Mouse (Mus musculus) bone marrow, adult 2 months (tissue): ENCODE results near the gene Olfr616. TPM values are rescaled to one million over a fixed set of nuclear protein-coding genes. Genes with fewer than 3 reads are reported as not detected.

Experiments
- polyA plus RNA-seq: library from polyadenylated mRNA; stranded (reverse); fragments of >200 nt; gene quantifications from 2 replicates; pipeline ENCODE4 v1.2.4, GENCODE M21; 2011; ENCODE audit warnings: low replicate concordance; ENCODE audit not compliant: missing spikeins, insufficient read depth, insufficient read length

The Olfr616 gene
- polyA plus RNA-seq, 1 experiment: not detected

Other genes with a start within 250 kb of the Olfr616 start
- not detected in 2 replicates for gene Olfr598, start 245.6 kb downstream of the Olfr616 start, polyA plus RNA-seq
- not detected in 2 replicates for gene Olfr599, start 233.2 kb downstream of the Olfr616 start, polyA plus RNA-seq
- gene Olfr600, start 219.5 kb downstream of the Olfr616 start, polyA plus RNA-seq: not detected in 2 replicates
- gene Olfr601, start 206.5 kb downstream of the Olfr616 start, polyA plus RNA-seq: not detected in 2 replicates
- gene Olfr603, start 183.0 kb downstream of the Olfr616 start, polyA plus RNA-seq: not detected in 2 replicates
- not detected in 2 replicates for gene Usp17lc, start 154.1 kb downstream of the Olfr616 start, polyA plus RNA-seq
- gene Olfr605, start 123.7 kb downstream of the Olfr616 start, polyA plus RNA-seq: not detected in 2 replicates
- not detected in 2 replicates for gene Olfr606, start 120.1 kb downstream of the Olfr616 start, polyA plus RNA-seq
- gene Olfr607, start 105.0 kb downstream of the Olfr616 start, polyA plus RNA-seq: 0.70 TPM in 1 of 2 replicates, not detected in the other
- gene Olfr608, start 99.3 kb downstream of the Olfr616 start, polyA plus RNA-seq: not detected in 2 replicates
- gene Olfr609, start 71.1 kb downstream of the Olfr616 start, polyA plus RNA-seq: not detected in 2 replicates
- gene Olfr610, start 57.0 kb downstream of the Olfr616 start, polyA plus RNA-seq: not detected in 2 replicates
- gene Olfr611, start 48.3 kb downstream of the Olfr616 start, polyA plus RNA-seq: not detected in 2 replicates
- gene Olfr612, start 26.4 kb downstream of the Olfr616 start, polyA plus RNA-seq: not detected in 2 replicates
- not detected in 2 replicates for gene Olfr613, start 21.1 kb downstream of the Olfr616 start, polyA plus RNA-seq
- not detected in 2 replicates for gene Olfr615, start 13.1 kb downstream of the Olfr616 start, polyA plus RNA-seq
- gene Olfr617, start 3.9 kb upstream of the Olfr616 start, polyA plus RNA-seq: not detected in 2 replicates
- not detected in 2 replicates for gene Olfr618, start 21.0 kb upstream of the Olfr616 start, polyA plus RNA-seq
- not detected in 2 replicates for gene Olfr619, start 31.4 kb upstream of the Olfr616 start, polyA plus RNA-seq
- gene Olfr620, start 43.4 kb upstream of the Olfr616 start, polyA plus RNA-seq: 0.68 and 2.1 TPM in 2 replicates
- gene Olfr622, start 73.6 kb upstream of the Olfr616 start, polyA plus RNA-seq: not detected in 2 replicates
- gene Olfr623, start 94.6 kb upstream of the Olfr616 start, polyA plus RNA-seq: not detected in 2 replicates
- 0.25 and 0.45 TPM in 2 replicates for gene Olfr624, start 102.0 kb upstream of the Olfr616 start, polyA plus RNA-seq
- not detected in 2 replicates for gene Olfr625-ps1, start 113.6 kb upstream of the Olfr616 start, polyA plus RNA-seq
- 0.27 and 0.40 TPM in 2 replicates for gene Olfr243, start 145.5 kb upstream of the Olfr616 start, polyA plus RNA-seq
- not detected in 2 replicates for gene Olfr628, start 161.2 kb upstream of the Olfr616 start, polyA plus RNA-seq
- 1.2 TPM in 1 of 2 replicates, not detected in the other for gene Olfr629, start 175.8 kb upstream of the Olfr616 start, polyA plus RNA-seq
- not detected in 2 replicates for gene Olfr630, start 188.2 kb upstream of the Olfr616 start, polyA plus RNA-seq
- not detected in 2 replicates for gene Olfr69, start 202.5 kb upstream of the Olfr616 start, polyA plus RNA-seq
- gene Olfr68, start 210.6 kb upstream of the Olfr616 start, polyA plus RNA-seq: 0.36 TPM in 1 of 2 replicates, not detected in the other
- 0.25 TPM in 1 of 2 replicates, not detected in the other for gene Olfr67, start 222.7 kb upstream of the Olfr616 start, polyA plus RNA-seq
- gene Hbb-bt, start 244.9 kb upstream of the Olfr616 start, polyA plus RNA-seq: 16,360 and 37,491 TPM in 2 replicates